Mouse (Mus musculus) heart, embryonic 16.5 days (tissue): ENCODE results near the gene Cd151. TPM values are rescaled to one million over a fixed set of nuclear protein-coding genes. Genes with fewer than 3 reads are reported as not detected.
"Not testable (repeated sequence)": the region's sequence is repeated elsewhere in the genome, so short reads cannot be mapped to it uniquely, and the experiment has no call there.

Experiments used
- ATAC-seq: fragments of 200-750 bp; cut with Nextera tagmentation; replicated peaks from 2 replicates; pipeline ENCODE4 v1.8.0; 2017; ENCODE audit warnings: moderate number of reproducible peaks; ENCODE audit not compliant: insufficient read depth, low FRiP score; ENCODE audit errors: extremely low read depth
- H3K27ac ChIP-seq: fragments of 300-500 bp; sonication (generic); 2 replicates; pipeline ENCODE4 v1.5.1; 2014; ENCODE audit warnings: mild to moderate bottlenecking, low read length, control low read depth, moderate library complexity
- H3K27me3 ChIP-seq: fragments of 300-500 bp; sonication (generic); 2 replicates; pipeline ENCODE4 v1.6.1; 2014; ENCODE audit warnings: low read length, mixed read lengths; ENCODE audit not compliant: control insufficient read depth, insufficient read depth
- H3K36me3 ChIP-seq: fragments of 300-500 bp; sonication (generic); 2 replicates; pipeline ENCODE4 v1.6.1; 2014; ENCODE audit not compliant: control insufficient read depth, insufficient read depth
- H3K4me1 ChIP-seq: fragments of 300-500 bp; sonication (generic); 2 replicates; pipeline ENCODE4 v1.6.1; 2014; ENCODE audit warnings: low read length, mixed read lengths; ENCODE audit not compliant: control insufficient read depth, insufficient read depth
- H3K4me2 ChIP-seq: fragments of 300-500 bp; sonication (generic); 2 replicates; pipeline ENCODE4 v1.6.1; 2014; ENCODE audit warnings: low read depth, mild to moderate bottlenecking, control low read depth, low read length
- H3K4me3 ChIP-seq: fragments of 300-500 bp; sonication (generic); 2 replicates; pipeline ENCODE4 v1.5.1; 2014; ENCODE audit warnings: mild to moderate bottlenecking, control low read depth, low read length
- H3K9ac ChIP-seq: fragments of 300-500 bp; sonication (generic); 2 replicates; pipeline ENCODE4 v1.6.1; 2014; ENCODE audit warnings: low read length, control low read depth
- H3K9me3 ChIP-seq: fragments of 300-500 bp; sonication (generic); replicated peaks from 2 replicates; pipeline ENCODE4 v1.6.1; 2016; ENCODE audit warnings: low read length; ENCODE audit not compliant: control insufficient read depth
- WGBS: fragments of 180-500 bp; shearing (Covaris S2); extraction: QIAGEN DNeasy Blood & Tissue Kit; methylation state at CpG from one replicate; pipeline ENCODE4 v1.1.7; 2014; 5-methylcytosine and 5-hydroxymethylcytosine counted together
- polyA plus RNA-seq: library from polyadenylated mRNA; unstranded; fragments of >200 nt; fragmentation: Nextera tagmentation; extraction: Ambion mirVana; gene quantifications from 2 replicates; pipeline ENCODE4 v1.2.1, GENCODE M21; 2015

Gene Cd151
- polyA plus RNA-seq, 1 experiment from 2014 or later = 44.0 TPM

DNA sequence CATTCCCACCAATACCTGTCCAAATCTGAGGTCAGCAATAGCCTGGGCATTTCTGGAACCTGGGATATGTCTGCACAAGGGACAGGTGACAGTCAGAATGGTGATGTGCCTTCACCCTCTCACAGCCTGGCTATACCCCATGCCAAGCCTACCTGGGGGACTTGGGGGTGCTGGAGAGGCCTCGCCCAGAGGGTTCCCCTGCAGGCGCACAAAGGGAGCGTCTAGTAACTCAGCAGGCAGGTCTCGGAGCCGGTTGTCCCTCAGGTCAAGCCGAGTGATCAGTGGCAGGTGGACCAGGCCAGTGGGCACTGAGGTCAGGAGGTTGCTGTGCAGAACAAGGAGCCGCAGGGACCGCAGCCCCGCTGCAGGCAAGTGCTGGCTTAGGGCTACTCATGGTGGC is 25.7 kb upstream of the Cd151 start:
- ATAC-seq = no peak
- Histone ChIP-seq H3K36me3 (peaks cover 10% of the 10 kb centered on the region), H3K27me3 (no peaks in the 10 kb centered on the region), H3K4me3 (no peak overlapping the region), H3K4me2 (no peak overlapping the region), H3K9me3 (no peaks in the 10 kb centered on the region), H3K9ac (no peak overlapping the region), H3K4me1 (peaks cover 28% of the 10 kb centered on the region), H3K27ac (no peak overlapping the region)
- WGBS = 93% methylated on average over 9 of the region's 9 CpGs

DNA sequence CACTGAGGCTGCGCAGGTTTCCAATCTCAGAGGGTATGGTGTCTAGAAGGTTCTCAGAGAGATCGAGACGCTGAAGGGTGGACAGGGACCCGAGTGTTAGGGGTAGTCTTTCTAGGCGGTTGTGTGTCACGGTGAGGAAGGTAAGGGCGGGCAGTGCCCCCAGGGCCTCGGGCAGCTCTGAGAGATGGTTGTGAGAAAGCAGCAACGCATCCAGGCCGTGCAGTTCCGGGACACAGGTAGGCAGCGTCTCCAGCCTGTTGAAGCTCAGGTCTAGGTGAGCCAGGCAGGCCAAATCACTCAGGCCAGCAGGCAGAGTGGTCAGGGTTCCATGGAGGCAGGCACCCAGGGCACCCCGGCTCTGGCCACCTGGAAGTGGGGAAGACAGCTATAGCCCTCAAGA is 25.0 kb upstream of the Cd151 start:
- peak overlapping the region; percentile 76 for H3K9ac ChIP-seq

DNA sequence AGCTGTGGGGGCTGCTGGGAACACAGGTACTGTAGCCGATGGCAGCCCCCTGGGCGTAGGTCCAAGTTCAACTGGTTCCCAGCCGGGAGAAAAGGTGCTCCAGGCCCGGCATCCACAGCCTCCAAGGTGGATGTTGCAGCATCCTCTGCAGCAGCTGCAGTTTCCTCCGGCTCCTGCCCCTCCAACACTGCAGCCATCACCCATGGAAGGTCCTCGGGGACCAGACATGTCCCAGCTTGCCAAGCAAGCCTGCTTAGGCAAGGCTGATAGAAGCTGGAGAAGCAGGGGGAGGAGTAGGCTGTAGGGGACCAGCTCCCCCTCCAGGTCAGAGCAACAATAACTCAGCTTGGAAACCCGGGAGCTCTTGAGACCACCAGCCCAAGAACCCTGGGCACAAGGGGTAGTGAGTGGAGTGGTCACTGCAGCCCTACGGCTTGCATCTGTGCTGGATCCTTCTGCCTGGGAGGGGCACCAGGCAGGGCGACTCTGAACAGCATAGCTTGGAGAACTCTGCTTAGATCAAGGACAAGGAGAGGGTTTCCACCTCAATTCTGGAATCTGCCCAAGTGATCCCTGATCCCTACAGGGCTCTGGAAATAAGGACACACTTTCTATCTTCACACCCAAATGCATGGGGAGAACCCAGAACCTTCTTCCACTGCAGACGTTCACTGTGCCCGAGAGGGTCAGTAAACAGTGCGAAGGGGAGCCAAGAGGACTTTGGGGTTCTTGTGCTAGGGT is 23.9 kb upstream of the Cd151 start:
- peak overlapping the region; percentile 76 for H3K9ac ChIP-seq
- no peaks in the 10 kb centered on the region for H3K9me3 ChIP-seq
- peaks cover 8% of the 10 kb centered on the region for H3K36me3 ChIP-seq
- H3K4me3 ChIP-seq = peak overlapping the region; percentile 66
- H3K4me2 ChIP-seq = peak overlapping the region; percentile 96
- no peak for ATAC-seq
- H3K27me3 ChIP-seq = no peaks in the 10 kb centered on the region
- WGBS = 15% methylated on average over 12 of the region's 12 CpGs
- peaks cover 25% of the 10 kb centered on the region for H3K4me1 ChIP-seq
- peak overlapping the region; percentile 24; the same call in 1 of the 2 replicates for H3K27ac ChIP-seq

More for the DNA sequence above, 25.0 kb upstream of the Cd151 start:
- WGBS = 89% methylated on average over 13 of the region's 13 CpGs
- Histone ChIP-seq H3K4me1 (peaks cover 24% of the 10 kb centered on the region), H3K9me3 (no peaks in the 10 kb centered on the region), H3K27ac (no peak overlapping the region), H3K36me3 (peaks cover 10% of the 10 kb centered on the region), H3K4me3 (no peak overlapping the region; the same call in 1 of the 2 replicates), H3K27me3 (no peaks in the 10 kb centered on the region), H3K4me2 (no peak overlapping the region)
- ATAC-seq = no peak

DNA sequence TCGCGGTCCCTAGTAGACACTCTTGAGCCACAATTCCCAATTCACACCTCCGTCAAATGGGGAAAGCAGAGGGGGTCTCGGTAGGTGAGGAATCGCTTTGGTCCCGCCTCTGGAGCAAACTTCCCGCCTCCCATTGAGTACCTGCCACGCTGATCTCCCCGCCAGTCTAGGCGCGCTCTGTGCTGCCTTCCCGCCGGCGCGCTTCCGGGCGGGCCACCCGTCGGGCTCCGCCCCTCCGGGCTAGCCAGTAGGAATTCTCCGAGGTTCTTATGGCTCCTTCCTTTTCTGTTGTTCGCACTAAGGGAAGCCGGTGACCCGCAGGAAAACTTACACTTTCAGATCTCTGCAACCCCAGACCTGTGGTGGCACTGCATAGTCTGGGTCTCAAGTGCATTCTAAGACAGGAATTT is 23.4 kb upstream of the Cd151 start, which contains the start of gene Pidd1:
Pidd1 (minus strand) TSS at position 198 of the 410 bp plus-strand sequence.
- Histone ChIP-seq H3K9me3 (no peaks in the 10 kb centered on the region), H3K4me1 (peaks cover 31% of the 10 kb centered on the region), H3K27ac (peak within 1 kb of the TSS; percentile 76), H3K36me3 (peaks cover 10% of the 10 kb centered on the region), H3K27me3 (no peaks in the 10 kb centered on the region), H3K4me2 (peak within 1 kb of the TSS; percentile 96), H3K9ac (peak within 1 kb of the TSS; percentile 76), H3K4me3 (peak within 1 kb of the TSS; percentile 66)
- peak; percentile 52 for ATAC-seq
- WGBS = under 1% methylated on average over 25 of the region's 25 CpGs

- not testable (repeated sequence) for H3K9ac ChIP-seq, H3K4me3 ChIP-seq, H3K4me2 ChIP-seq, ATAC-seq, H3K27me3 ChIP-seq, H3K9me3 ChIP-seq, H3K27ac ChIP-seq
- Histone ChIP-seq H3K4me1 (peaks cover 26% of the 10 kb centered on the region), H3K36me3 (peaks cover 17% of the 10 kb centered on the region)
- 79% methylated on average over 3 of the region's 3 CpGs for WGBS
Measured at GRCm38 (mm10) chr7:141446374-141446773, 20.8 kb upstream of the Cd151 start.

DNA sequence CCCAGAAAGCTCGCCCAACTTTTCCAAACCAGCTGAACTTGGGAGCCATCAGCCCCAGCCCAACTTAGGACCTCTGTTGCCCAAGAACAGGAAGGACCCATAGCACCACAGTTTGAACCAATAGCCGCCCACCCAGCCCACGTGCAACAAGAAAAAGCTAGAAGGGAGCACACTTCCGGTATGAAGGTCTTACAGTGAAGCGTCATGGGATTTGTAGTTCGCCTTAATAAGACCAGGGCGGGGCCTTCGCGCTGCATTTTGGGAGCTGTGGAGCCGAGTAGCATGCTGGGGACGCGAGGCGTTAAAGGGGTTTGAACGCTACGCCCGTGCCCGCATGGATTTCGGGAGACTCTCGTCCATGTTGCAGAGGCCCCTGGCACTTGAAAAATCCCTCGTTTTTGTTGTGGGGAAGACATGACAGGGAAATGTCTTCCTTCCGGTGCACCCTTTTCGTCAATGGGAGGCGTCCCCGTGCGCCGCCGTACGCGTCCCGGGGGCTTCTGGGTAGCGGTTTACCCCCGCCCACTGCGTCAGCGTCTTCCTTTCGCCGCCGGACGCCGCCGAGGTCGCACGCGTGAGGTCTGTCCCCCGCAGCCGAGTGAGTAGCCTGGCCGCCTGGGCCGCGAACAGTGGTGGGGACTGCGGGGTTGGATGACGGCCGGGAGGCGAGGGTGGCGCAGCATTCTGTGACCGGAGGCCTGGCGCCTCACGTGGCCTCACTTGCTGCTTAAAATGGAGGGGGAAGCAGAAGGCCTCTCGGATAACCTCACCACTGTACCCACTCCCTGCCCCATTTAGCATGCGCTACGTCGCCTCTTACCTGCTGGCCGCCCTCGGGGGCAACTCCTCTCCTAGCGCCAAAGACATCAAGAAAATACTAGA is 19.8 kb upstream of the Cd151 start, which contains the start of gene Rplp2:
Rplp2 (plus strand) TSS at position 261 of the 882 bp plus-strand sequence.
- Histone ChIP-seq H3K4me3 (peak within 1 kb of the TSS; percentile 83), H3K27me3 (no peaks in the 10 kb centered on the region), H3K36me3 (peaks cover 18% of the 10 kb centered on the region), H3K9ac (peak within 1 kb of the TSS; percentile 92), H3K27ac (peak within 1 kb of the TSS; percentile 95), H3K9me3 (no peaks in the 10 kb centered on the region), H3K4me1 (peaks cover 25% of the 10 kb centered on the region), H3K4me2 (peak within 1 kb of the TSS; percentile 74)
- under 1% methylated on average over 63 of the region's 63 CpGs for WGBS
- ATAC-seq = peak; percentile 89

- Histone ChIP-seq H3K36me3 (peaks cover 18% of the 10 kb centered on the region), H3K9me3 (no peaks in the 10 kb centered on the region), H3K4me2 (no peak overlapping the region), H3K27ac (no peak overlapping the region), H3K4me3 (no peak overlapping the region), H3K4me1 (peaks cover 25% of the 10 kb centered on the region), H3K27me3 (no peaks in the 10 kb centered on the region), H3K9ac (no peak overlapping the region)
- no peak for ATAC-seq
Measured at GRCm38 (mm10) chr7:141451928-141452327, 15.3 kb upstream of the Cd151 start.

DNA sequence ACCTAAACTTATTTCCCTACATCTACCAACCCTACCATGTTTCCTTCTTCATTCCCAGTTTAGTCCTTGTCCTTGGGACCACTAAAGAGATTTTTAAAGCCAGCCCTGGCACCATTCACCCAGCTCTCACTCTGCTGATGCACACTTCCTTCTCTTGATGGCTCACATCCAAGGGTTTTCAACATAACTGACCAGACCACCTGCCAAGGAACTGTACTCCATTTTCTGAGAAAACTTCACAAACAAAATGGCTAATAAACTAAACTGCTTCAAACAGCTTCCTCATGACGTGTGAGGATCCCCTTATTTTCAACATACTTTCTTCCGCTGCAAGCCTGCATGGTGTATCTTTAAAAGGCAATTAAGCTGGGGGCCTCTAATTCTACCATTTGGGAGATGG is 13.6 kb upstream of the Cd151 start:
- H3K4me1 ChIP-seq = peaks cover 21% of the 10 kb centered on the region
- no peaks in the 10 kb centered on the region for H3K27me3 ChIP-seq
- H3K27ac ChIP-seq = no peak overlapping the region
- no peak for ATAC-seq
- H3K9ac ChIP-seq = no peak overlapping the region
- WGBS = 66% methylated on average over 2 of the region's 2 CpGs
- no peak overlapping the region for H3K4me2 ChIP-seq
- H3K4me3 ChIP-seq = no peak overlapping the region
- H3K36me3 ChIP-seq = peaks cover 24% of the 10 kb centered on the region
- no peaks in the 10 kb centered on the region for H3K9me3 ChIP-seq
